Mouse (Mus musculus) lung, postnatal 0 days (tissue): ENCODE measurements at regions not wholly inside any gene's neighbourhood (a gene's known extent, or its start where the extent isn't known, plus 50 kb on each side); places are given as distances from the start of the nearest gene placed in this dataset.
"Not testable (repeated sequence)": the region's sequence is repeated elsewhere in the genome, so short reads cannot be mapped to it uniquely, and the experiment has no call there.

Experiments used
- ATAC-seq: fragments of 200-750 bp; cut with Nextera tagmentation; 2 replicates; pipeline ENCODE4 v1.8.0; 2017; ENCODE audit warnings: moderate library complexity
- DNase-seq: peaks from one replicate; pipeline ENCODE4 v3.0.0-alpha.2; 2016; ENCODE audit warnings: low spot score
- H3K27ac ChIP-seq: fragments of 300-500 bp; sonication (generic); 2 replicates; pipeline ENCODE4 v1.5.1; 2014; ENCODE audit warnings: antibody characterized with exemption, mild to moderate bottlenecking, low read length, mixed read lengths
- H3K27me3 ChIP-seq: fragments of 300-500 bp; sonication (generic); replicated peaks from 2 replicates; pipeline ENCODE4 v1.6.1; 2014; ENCODE audit warnings: low read length, mixed read lengths; ENCODE audit not compliant: insufficient read depth
- H3K36me3 ChIP-seq: fragments of 300-500 bp; sonication (generic); 2 replicates; pipeline ENCODE4 v1.6.1; 2014; ENCODE audit warnings: low read length, mixed read lengths; ENCODE audit not compliant: insufficient read depth
- H3K4me1 ChIP-seq: fragments of 300-500 bp; sonication (generic); 2 replicates; pipeline ENCODE4 v1.6.1; 2014; ENCODE audit warnings: antibody characterized with exemption, low read depth, low read length, mixed read lengths; ENCODE audit not compliant: insufficient read depth
- H3K4me2 ChIP-seq: fragments of 300-500 bp; sonication (generic); replicated peaks from 2 replicates; pipeline ENCODE4 v1.6.1; 2014; ENCODE audit warnings: low read depth, mild to moderate bottlenecking, low read length, moderate library complexity, mixed read lengths
- H3K4me3 ChIP-seq: fragments of 300-500 bp; sonication (generic); 2 replicates; pipeline ENCODE4 v1.5.1; 2014; ENCODE audit warnings: low read depth, low read length
- H3K9ac ChIP-seq: fragments of 300-500 bp; sonication (generic); replicated peaks from 2 replicates; pipeline ENCODE4 v1.6.1; 2014; ENCODE audit warnings: low read depth, mild to moderate bottlenecking
- H3K9me3 ChIP-seq: fragments of 300-500 bp; sonication (generic); 2 replicates; pipeline ENCODE4 v1.6.1; 2016; ENCODE audit warnings: low read length, mixed read lengths
- CTCF ChIP-seq: IDR thresholded peaks from 2 replicates; pipeline ENCODE4 v1.5.1; 2016; ENCODE audit warnings: antibody characterized with exemption, mild to moderate bottlenecking
- EP300 ChIP-seq: IDR thresholded peaks from 2 replicates; pipeline ENCODE4 v1.6.1; 2016; ENCODE audit warnings: antibody characterized with exemption, mild to moderate bottlenecking, control low read depth
- WGBS: fragments of 180-500 bp; shearing (Covaris S2); extraction: QIAGEN DNeasy Blood & Tissue Kit; methylation state at CpG from one replicate; pipeline ENCODE4 v1.1.7; 2014; 5-methylcytosine and 5-hydroxymethylcytosine counted together

DNA sequence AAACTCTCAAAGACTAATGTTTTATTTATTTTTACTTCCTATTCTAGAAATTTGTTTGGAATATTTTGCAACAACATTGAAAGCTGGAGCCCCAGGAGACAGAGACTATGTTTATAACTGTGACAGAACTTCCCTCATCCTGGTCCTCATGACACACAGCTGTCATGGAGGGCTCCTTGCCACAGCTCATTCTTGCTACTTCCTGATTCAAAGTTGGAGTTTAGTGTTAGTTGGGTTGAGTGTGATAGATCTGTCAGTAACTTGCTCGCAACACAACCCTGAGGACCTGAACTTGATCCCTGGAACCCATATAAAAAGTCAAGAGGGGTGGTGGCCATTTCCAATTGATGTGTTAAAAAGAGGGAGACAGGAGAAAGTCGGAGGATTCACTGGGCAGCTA lies 328.3 kb upstream of the Nox3 start:
- Histone ChIP-seq H3K27me3 (no peaks in the 10 kb centered on the region), H3K9ac (no peak overlapping the region), H3K4me1 (no peaks in the 10 kb centered on the region), H3K4me3 (no peak overlapping the region), H3K9me3 (no peaks in the 10 kb centered on the region), H3K36me3 (no peaks in the 10 kb centered on the region), H3K27ac (no peak overlapping the region), H3K4me2 (no peak overlapping the region)
- TF ChIP-seq CTCF (no peak), EP300 (no peak)
- DNase-seq (peak; percentile 35), ATAC-seq (peak; percentile 26; the same call in 1 of the 2 replicates)
- 47% methylated on average over 2 of the region's 2 CpGs for WGBS

DNA sequence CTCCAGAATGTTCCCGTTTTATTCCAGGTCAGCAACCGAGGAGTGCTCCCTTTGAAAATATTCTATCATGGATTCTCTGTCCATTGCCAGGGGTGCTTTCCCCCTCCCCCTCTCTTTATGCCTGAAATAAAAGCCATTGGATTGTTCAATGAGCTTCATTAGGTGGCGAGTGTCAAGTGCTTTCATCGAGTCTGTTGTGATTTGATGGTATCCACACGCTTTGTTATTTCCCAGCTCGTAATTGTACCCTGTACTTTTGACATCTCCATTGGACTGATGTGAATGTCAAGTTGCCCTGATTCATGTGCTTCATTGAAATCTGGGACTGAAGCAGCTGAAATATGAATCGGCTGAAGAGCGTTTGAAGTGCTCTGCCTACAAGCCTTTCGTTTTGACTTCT lies 333.1 kb upstream of the Nox3 start:
- no peak overlapping the region for H3K4me3 ChIP-seq
- ATAC-seq = no peak
- no peaks in the 10 kb centered on the region for H3K9me3 ChIP-seq
- H3K27ac ChIP-seq = no peak overlapping the region
- H3K9ac ChIP-seq = no peak overlapping the region
- H3K4me2 ChIP-seq = no peak overlapping the region
- WGBS = 69% methylated on average over 9 of the region's 9 CpGs
- H3K36me3 ChIP-seq = no peaks in the 10 kb centered on the region
- no peaks in the 10 kb centered on the region for H3K27me3 ChIP-seq
- H3K4me1 ChIP-seq = no peaks in the 10 kb centered on the region
- TF ChIP-seq CTCF (no peak), EP300 (no peak)
- DNase-seq = no peak

DNA sequence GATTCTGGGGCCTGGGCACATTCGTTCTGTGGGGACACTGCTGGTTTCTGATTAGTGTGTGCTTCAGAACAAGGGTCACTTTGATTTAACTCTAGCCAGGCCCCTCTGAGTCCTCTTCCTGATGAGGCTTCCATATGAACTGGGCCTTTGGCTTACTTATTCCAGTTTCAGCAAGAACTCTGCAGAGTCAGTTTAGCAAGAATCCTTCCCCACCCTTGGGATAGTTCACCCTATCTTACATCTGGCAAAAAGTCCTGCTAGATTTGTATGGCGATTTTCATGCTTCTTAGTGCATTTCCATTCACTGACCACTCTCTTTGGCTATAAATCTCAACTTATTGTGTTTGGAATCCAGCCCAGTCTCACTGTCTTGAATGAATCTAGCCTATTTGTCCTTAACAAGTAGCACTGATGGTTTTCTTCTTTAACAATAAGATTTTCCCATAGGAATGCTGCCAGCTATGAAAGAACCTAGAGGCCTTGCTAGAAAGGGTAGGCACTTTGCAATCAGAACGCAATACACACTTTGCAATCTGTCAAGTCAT lies 338.8 kb upstream of the Nox3 start:
- DNase-seq (peak; percentile 12), ATAC-seq (no peak)
- Histone ChIP-seq H3K36me3 (no peaks in the 10 kb centered on the region), H3K27me3 (no peaks in the 10 kb centered on the region), H3K4me3 (no peak overlapping the region), H3K4me1 (no peaks in the 10 kb centered on the region), H3K27ac (no peak overlapping the region), H3K4me2 (no peak overlapping the region), H3K9me3 (no peaks in the 10 kb centered on the region), H3K9ac (no peak overlapping the region)
- no peak for TF ChIP-seq CTCF
- no peak for TF ChIP-seq EP300
- whole genome bisulfite sequencing = 47% methylated on average over 3 of the region's 3 CpGs

DNA sequence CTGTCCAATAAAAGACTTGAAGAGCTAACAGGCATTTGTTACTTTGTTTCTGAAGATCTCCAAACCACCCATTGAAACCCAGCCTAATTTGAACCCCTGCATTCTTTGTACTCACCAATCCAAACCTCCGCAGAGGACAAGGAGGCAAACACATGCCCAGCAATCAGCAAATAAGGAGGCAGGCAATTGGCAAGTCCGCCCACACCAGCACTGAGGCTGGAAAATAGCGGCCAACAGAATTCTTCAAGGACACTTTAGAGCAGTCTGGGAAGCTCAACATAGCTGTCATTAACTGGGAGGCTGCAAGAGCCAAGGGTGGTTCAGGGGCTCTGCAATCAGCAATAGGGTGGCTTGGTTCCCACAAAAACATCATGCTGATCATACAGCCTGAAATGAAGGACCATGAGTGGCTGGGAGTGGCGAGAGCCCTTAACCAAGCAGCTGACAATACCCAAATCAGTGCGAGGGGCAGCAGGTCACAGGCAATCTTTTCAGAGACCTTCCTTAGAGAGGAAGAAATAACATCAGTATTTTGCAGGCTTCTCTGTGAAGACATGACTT lies 344.1 kb upstream of the Nox3 start:
- no peaks in the 10 kb centered on the region for H3K27me3 ChIP-seq
- H3K9ac ChIP-seq = no peak overlapping the region
- no peaks in the 10 kb centered on the region for H3K4me1 ChIP-seq
- ATAC-seq (peak; percentile 57), DNase-seq (peak; percentile 36)
- 26% methylated on average over 5 of the region's 5 CpGs for WGBS
- H3K36me3 ChIP-seq = no peaks in the 10 kb centered on the region
- TF ChIP-seq EP300 (no peak), CTCF (no peak)
- H3K27ac ChIP-seq = no peak overlapping the region
- H3K9me3 ChIP-seq = no peaks in the 10 kb centered on the region
- no peak overlapping the region for H3K4me3 ChIP-seq
- no peak overlapping the region for H3K4me2 ChIP-seq

DNA sequence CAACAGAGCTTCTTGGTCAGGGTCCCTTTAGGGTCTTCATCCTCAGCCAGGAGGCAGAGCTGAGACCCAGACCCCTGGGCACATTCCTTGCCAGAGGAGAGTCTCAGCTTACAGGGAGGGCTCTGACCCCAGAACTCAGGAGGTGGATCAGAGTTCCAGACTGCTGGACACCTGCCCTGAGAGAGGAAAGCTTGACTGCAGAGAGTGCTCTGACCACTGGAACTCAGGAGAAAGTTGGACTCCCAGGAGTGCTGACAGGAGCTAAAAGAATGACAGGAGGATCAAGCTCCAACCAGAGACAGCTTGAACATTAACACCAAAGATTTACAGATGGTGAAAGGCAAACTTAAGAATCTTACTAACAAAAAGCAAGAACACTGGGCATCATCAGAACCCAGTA lies 364.1 kb upstream of the Nox3 start:
- H3K27me3 ChIP-seq, DNase-seq, H3K9ac ChIP-seq, H3K4me1 ChIP-seq, ATAC-seq, H3K36me3 ChIP-seq, H3K9me3 ChIP-seq, H3K4me3 ChIP-seq, H3K4me2 ChIP-seq, H3K27ac ChIP-seq: not testable (repeated sequence)

DNA sequence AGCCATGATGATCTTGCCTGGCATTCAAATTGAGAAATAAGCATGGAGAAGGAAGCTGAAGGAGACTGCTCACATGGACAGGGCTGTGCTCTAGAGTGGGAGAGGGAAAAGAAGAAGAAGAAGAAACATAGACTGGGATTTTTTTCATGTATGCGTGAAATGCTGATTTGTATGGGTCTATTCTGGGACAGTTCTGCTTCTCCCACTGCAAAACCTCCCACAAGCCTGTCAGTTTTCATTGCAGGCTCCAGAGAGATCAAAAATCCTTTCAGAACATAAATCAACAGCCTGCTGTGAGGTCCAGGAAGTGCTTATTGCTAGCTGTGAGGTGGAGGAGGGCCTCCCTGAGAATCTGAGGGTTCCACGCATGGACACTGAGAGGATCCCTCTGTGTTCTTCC lies 377.3 kb upstream of the Nox3 start:
- DNase-seq (no peak), ATAC-seq (no peak)
- 33% methylated on average over 2 of the region's 2 CpGs for WGBS
- no peak for TF ChIP-seq EP300
- TF ChIP-seq CTCF = no peak
- H3K27ac ChIP-seq = no peak overlapping the region
- no peaks in the 10 kb centered on the region for H3K36me3 ChIP-seq
- no peak overlapping the region for H3K4me3 ChIP-seq
- no peaks in the 10 kb centered on the region for H3K4me1 ChIP-seq
- H3K4me2 ChIP-seq = no peak overlapping the region
- no peak overlapping the region for H3K9ac ChIP-seq
- H3K27me3 ChIP-seq = no peaks in the 10 kb centered on the region
- no peaks in the 10 kb centered on the region for H3K9me3 ChIP-seq

DNA sequence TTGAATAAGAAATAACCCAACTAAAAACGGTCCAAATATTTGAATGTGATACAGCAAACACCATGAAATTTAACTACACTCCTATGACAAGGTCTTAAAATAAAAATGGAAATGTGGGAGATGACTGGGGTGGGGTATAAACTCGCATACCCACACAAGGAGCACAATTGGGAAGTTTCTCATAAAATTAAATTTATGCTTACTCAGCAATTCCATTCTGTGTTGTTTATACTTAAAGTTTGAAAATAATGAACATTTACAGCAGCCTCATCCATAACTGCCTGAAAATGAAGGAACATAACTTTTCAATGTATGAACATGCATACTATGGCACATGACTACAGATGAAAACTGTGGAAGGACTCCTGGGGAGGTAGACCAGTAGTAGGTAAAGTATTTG lies 384.5 kb upstream of the Nox3 start:
- Histone ChIP-seq H3K36me3 (no peaks in the 10 kb centered on the region), H3K9ac (no peak overlapping the region), H3K4me3 (no peak overlapping the region), H3K4me2 (no peak overlapping the region), H3K27me3 (no peaks in the 10 kb centered on the region), H3K27ac (no peak overlapping the region), H3K4me1 (no peaks in the 10 kb centered on the region), H3K9me3 (no peaks in the 10 kb centered on the region)
- ATAC-seq (no peak), DNase-seq (no peak)
- 70% methylated on average over 2 of the region's 2 CpGs for WGBS
- TF ChIP-seq EP300 = no peak
- no peak for TF ChIP-seq CTCF
